Mouse (Mus musculus): ENCODE measurements around the gene Gss. TPM values are rescaled to one million over a fixed set of nuclear protein-coding genes. Genes with fewer than 3 reads are reported as not detected.

The Gss gene
- polyA plus RNA-seq (2012; rRNA removed) = 10.1 and 11.8 TPM in 2 replicates

GRCm38 (mm10) chr2:155592137-155592853 is at the start of gene Gss:
Gene Gss (minus strand): TSS chr2:155592810.
- TF ChIP-seq POLR2A (IDR thresholded peaks at IDR 0.05; ENCODE audit: borderline replicate concordance, extremely low read depth, insufficient read depth, insufficient read length, poor library complexity, severe bottlenecking) = peak; percentile 39; the same call in 1 of the 2 replicates
- TF ChIP-seq CTCF (IDR thresholded peaks at IDR 0.05; ENCODE audit: borderline replicate concordance, extremely low read depth, insufficient read depth, insufficient read length) = no peak
- peak; percentile 99 for DNase-seq (ENCODE audit: low read depth)

GRCm38 (mm10) chr2:155641540-155642472 is 49.2 kb upstream of the Gss start:
- DNase-seq (ENCODE audit: low read depth) = peak; percentile 73
- no peak for TF ChIP-seq CTCF (IDR thresholded peaks at IDR 0.05; ENCODE audit: borderline replicate concordance, extremely low read depth, insufficient read depth, insufficient read length)
- no peak for TF ChIP-seq POLR2A (IDR thresholded peaks at IDR 0.05; ENCODE audit: borderline replicate concordance, extremely low read depth, insufficient read depth, insufficient read length, poor library complexity, severe bottlenecking)

- peak; percentile 77 for DNase-seq (ENCODE audit: low read depth)
Observed at GRCm38 (mm10) chr2:155640656-155641055, 48.0 kb upstream of the Gss start.

GRCm38 (mm10) chr2:155637411-155637810 is 44.8 kb upstream of the Gss start:
- TF ChIP-seq CTCF (IDR thresholded peaks at IDR 0.05; ENCODE audit: borderline replicate concordance, extremely low read depth, insufficient read depth, insufficient read length) = no peak
- TF ChIP-seq POLR2A (IDR thresholded peaks at IDR 0.05; ENCODE audit: borderline replicate concordance, extremely low read depth, insufficient read depth, insufficient read length, poor library complexity, severe bottlenecking) = no peak
- no peak for DNase-seq (ENCODE audit: low read depth)

More at GRCm38 (mm10) chr2:155640656-155641055, 48.0 kb upstream of the Gss start:
- no peak for TF ChIP-seq CTCF (IDR thresholded peaks at IDR 0.05; ENCODE audit: borderline replicate concordance, extremely low read depth, insufficient read depth, insufficient read length)
- no peak for TF ChIP-seq POLR2A (IDR thresholded peaks at IDR 0.05; ENCODE audit: borderline replicate concordance, extremely low read depth, insufficient read depth, insufficient read length, poor library complexity, severe bottlenecking)

- TF ChIP-seq POLR2A (IDR thresholded peaks at IDR 0.05; ENCODE audit: borderline replicate concordance, extremely low read depth, insufficient read depth, insufficient read length, poor library complexity, severe bottlenecking) = no peak
- no peak for TF ChIP-seq CTCF (IDR thresholded peaks at IDR 0.05; ENCODE audit: borderline replicate concordance, extremely low read depth, insufficient read depth, insufficient read length)
- no peak for DNase-seq (ENCODE audit: low read depth)
Observed at GRCm38 (mm10) chr2:155636881-155637280, 44.3 kb upstream of the Gss start.

- DNase-seq (ENCODE audit: low read depth) = no peak
- no peak for TF ChIP-seq CTCF (IDR thresholded peaks at IDR 0.05; ENCODE audit: borderline replicate concordance, extremely low read depth, insufficient read depth, insufficient read length)
- TF ChIP-seq POLR2A (IDR thresholded peaks at IDR 0.05; ENCODE audit: borderline replicate concordance, extremely low read depth, insufficient read depth, insufficient read length, poor library complexity, severe bottlenecking) = no peak
Observed at GRCm38 (mm10) chr2:155635961-155636360, 43.4 kb upstream of the Gss start.

GRCm38 (mm10) chr2:155634562-155634961 is 42.0 kb upstream of the Gss start:
- TF ChIP-seq CTCF (IDR thresholded peaks at IDR 0.05; ENCODE audit: borderline replicate concordance, extremely low read depth, insufficient read depth, insufficient read length) (no peak), POLR2A (IDR thresholded peaks at IDR 0.05; ENCODE audit: borderline replicate concordance, extremely low read depth, insufficient read depth, insufficient read length, poor library complexity, severe bottlenecking) (no peak)
- no peak for DNase-seq (ENCODE audit: low read depth)

- TF ChIP-seq CTCF (IDR thresholded peaks at IDR 0.05; ENCODE audit: borderline replicate concordance, extremely low read depth, insufficient read depth, insufficient read length) = no peak
- DNase-seq (ENCODE audit: low read depth) = no peak
Observed at GRCm38 (mm10) chr2:155633731-155634130, 41.1 kb upstream of the Gss start.

- DNase-seq (ENCODE audit: low read depth) = no peak
Observed at GRCm38 (mm10) chr2:155633121-155633520, 40.5 kb upstream of the Gss start.

GRCm38 (mm10) chr2:155632138-155632936 is 39.7 kb upstream of the Gss start:
- TF ChIP-seq CTCF (IDR thresholded peaks at IDR 0.05; ENCODE audit: borderline replicate concordance, extremely low read depth, insufficient read depth, insufficient read length) = no peak
- TF ChIP-seq POLR2A (IDR thresholded peaks at IDR 0.05; ENCODE audit: borderline replicate concordance, extremely low read depth, insufficient read depth, insufficient read length, poor library complexity, severe bottlenecking) = no peak
- DNase-seq (ENCODE audit: low read depth) = no peak

More at GRCm38 (mm10) chr2:155633121-155633520, 40.5 kb upstream of the Gss start:
- no peak for TF ChIP-seq CTCF (IDR thresholded peaks at IDR 0.05; ENCODE audit: borderline replicate concordance, extremely low read depth, insufficient read depth, insufficient read length)
- TF ChIP-seq POLR2A (IDR thresholded peaks at IDR 0.05; ENCODE audit: borderline replicate concordance, extremely low read depth, insufficient read depth, insufficient read length, poor library complexity, severe bottlenecking) = no peak

Measured in brain, embryonic 14.5 days (tissue).